Mouse (Mus musculus) hindbrain, embryonic 11.5 days (tissue): Measurements from ENCODE around the gene Sec14l3. TPM values are rescaled to one million over a fixed set of nuclear protein-coding genes. Genes with fewer than 3 reads are reported as not detected.

Experiments used
- ATAC-seq: fragments of 200-750 bp; cut with Nextera tagmentation; 2 replicates; pipeline ENCODE4 v1.8.0; 2017; ENCODE audit warnings: mild to moderate bottlenecking, moderate TSS enrichment, moderate library complexity; ENCODE audit not compliant: low FRiP score
- DNase-seq: peaks from one replicate; pipeline ENCODE4 v3.0.0-alpha.2; 2015; ENCODE audit warnings: low spot score
- H3K27ac ChIP-seq: fragments of 300-500 bp; sonication (generic); 2 replicates; pipeline ENCODE4 v1.5.1; 2014; ENCODE audit warnings: mild to moderate bottlenecking, low read depth, low read length
- H3K27me3 ChIP-seq: fragments of 300-500 bp; sonication (generic); 2 replicates; pipeline ENCODE4 v1.6.1; 2014; ENCODE audit warnings: mild to moderate bottlenecking, low read length, moderate library complexity, mixed read lengths; ENCODE audit not compliant: control insufficient read depth, insufficient read depth
- H3K36me3 ChIP-seq: fragments of 300-500 bp; sonication (generic); 2 replicates; pipeline ENCODE4 v1.6.1; 2014; ENCODE audit warnings: mild to moderate bottlenecking, low read length, moderate library complexity, mixed read lengths; ENCODE audit not compliant: control insufficient read depth, insufficient read depth
- H3K4me1 ChIP-seq: fragments of 300-500 bp; sonication (generic); replicated peaks from 2 replicates; pipeline ENCODE4 v1.6.1; 2014; ENCODE audit warnings: low read length, mixed read lengths; ENCODE audit not compliant: control insufficient read depth, insufficient read depth
- H3K4me2 ChIP-seq: fragments of 300-500 bp; sonication (generic); replicated peaks from 2 replicates; pipeline ENCODE4 v1.6.1; 2014; ENCODE audit warnings: mild to moderate bottlenecking, low read depth, low read length
- H3K4me3 ChIP-seq: fragments of 300-500 bp; sonication (generic); 2 replicates; pipeline ENCODE4 v1.5.1; 2014; ENCODE audit warnings: low read depth, low read length
- H3K9ac ChIP-seq: fragments of 300-500 bp; sonication (generic); 2 replicates; pipeline ENCODE4 v1.6.1; 2014; ENCODE audit warnings: low read depth, low read length
- H3K9me3 ChIP-seq: fragments of 300-500 bp; sonication (generic); 2 replicates; pipeline ENCODE4 v1.6.1; 2016; ENCODE audit warnings: low read length; ENCODE audit not compliant: control insufficient read depth
- WGBS: fragments of 180-500 bp; shearing (Covaris S2); extraction: QIAGEN DNeasy Blood & Tissue Kit; methylation state at CpG from one replicate; pipeline ENCODE4 v1.1.7; 2014; 5-methylcytosine and 5-hydroxymethylcytosine counted together
- polyA plus RNA-seq: library from polyadenylated mRNA; unstranded; fragments of >200 nt; fragmentation: Nextera tagmentation; extraction: Ambion mirVana; gene quantifications from 2 replicates; pipeline ENCODE4 v1.2.1, GENCODE M21; 2014

The Sec14l3 gene
- polyA plus RNA-seq, 1 experiment from 2014 or later: not detected

DNA sequence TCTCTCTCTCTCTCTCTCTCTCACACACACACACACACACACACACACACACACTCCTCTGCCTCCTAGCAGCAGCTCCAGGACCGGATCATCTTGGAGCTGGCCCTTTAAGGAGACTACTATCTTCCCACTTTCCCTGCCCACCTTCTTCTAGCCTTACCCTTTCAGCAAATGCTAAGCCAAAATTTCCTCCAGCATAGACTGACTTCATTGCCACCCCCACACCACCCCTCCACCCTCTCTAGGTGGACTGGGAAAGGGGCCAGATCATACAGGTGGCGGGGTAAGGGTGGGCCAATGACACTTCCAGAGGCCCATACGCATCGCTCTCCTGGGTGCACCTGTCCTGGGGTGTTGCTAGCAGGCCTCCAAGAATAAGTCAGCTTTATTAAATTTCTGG, 50.8 kb downstream of the Sec14l3 start:
- no peak for ATAC-seq
- WGBS: 92% methylated on average over 4 of the region's 4 CpGs
- DNase-seq: no peak
- Histone ChIP-seq H3K4me2 (no peak overlapping the region), H3K9me3 (no peaks in the 10 kb centered on the region), H3K4me1 (0 out of 2 replicates have a peak, but pooled peaks cover 3% of the 10 kb centered on the region), H3K4me3 (no peak overlapping the region), H3K27me3 (peaks cover 7% of the 10 kb centered on the region), H3K27ac (no peak overlapping the region), H3K9ac (no peak overlapping the region), H3K36me3 (no peaks in the 10 kb centered on the region)

DNA sequence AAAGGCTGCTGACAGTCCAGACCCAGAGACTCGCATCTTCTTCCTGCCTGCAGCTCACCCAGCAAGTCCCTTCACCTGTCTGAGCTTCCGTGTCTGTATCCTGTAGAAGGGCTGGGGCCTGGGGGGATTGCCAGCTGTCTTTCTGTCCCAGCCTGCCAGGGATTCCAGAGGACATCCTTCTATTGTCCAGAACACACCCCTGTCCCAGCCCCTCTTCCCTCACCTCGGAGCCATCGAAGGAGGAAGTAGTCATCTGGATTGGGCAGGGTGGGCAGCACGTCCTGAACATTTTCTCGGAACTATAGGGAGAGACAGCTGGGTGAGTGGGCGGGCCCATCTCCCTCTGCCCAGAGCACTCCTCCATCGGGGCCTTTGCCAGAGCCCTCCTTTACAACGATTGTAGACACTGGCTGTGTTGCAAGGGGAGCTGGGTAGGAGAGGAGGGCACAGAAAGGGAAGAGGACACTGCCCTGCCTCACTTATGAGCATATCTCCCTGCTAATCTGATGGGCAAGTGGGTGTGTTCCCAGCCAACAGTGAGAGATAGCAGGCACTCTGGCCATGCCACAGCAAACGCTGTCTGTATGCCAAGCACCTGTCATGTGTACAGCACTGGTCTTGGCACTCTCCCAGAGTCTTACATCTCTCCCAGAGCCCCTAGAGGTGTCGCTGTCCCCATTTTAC, 52.0 kb downstream of the Sec14l3 start:
- DNase-seq: no peak
- Histone ChIP-seq H3K9me3 (no peaks in the 10 kb centered on the region), H3K27me3 (peaks cover 7% of the 10 kb centered on the region), H3K4me1 (0 out of 2 replicates have a peak, but pooled peaks cover 3% of the 10 kb centered on the region), H3K9ac (no peak overlapping the region), H3K4me3 (no peak overlapping the region), H3K36me3 (no peaks in the 10 kb centered on the region), H3K27ac (no peak overlapping the region), H3K4me2 (no peak overlapping the region)
- WGBS: 64% methylated on average over 11 of the region's 11 CpGs
- no peak for ATAC-seq

DNA sequence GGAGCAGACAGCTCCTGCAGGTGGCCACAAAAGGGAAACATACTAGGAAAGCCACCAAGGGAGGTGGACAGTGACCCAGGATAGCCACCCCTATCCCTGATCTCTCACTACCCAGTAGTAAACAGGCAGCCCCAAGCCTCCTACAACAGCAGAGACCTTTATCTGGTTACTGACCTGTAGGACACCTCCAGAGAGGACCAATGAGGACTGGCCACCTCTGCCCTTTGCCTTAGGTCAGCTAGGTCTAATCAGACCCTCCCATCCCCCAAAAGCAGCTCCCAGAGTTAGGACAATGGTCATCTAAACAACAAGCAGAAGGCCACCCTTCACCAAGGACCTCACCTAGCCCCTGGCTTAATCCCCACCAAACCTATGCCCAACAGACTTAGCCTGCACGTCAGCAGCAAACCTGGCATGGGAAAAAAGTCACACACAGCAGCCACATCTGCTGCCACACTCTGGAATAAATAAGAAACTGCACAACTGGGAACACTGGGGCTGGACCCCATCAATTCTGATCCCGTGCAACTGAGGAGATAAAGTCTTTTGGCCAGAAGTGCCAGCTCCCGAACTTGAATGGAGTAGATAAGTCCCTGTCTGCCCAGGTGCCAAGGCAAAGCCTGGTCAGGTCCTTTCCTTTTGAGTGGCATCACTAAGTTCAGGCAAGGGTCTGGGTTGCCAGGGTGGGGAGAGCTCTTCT, 52.9 kb downstream of the Sec14l3 start:
- H3K36me3 ChIP-seq: no peaks in the 10 kb centered on the region
- peak overlapping the region; percentile 62; the same call in 1 of the 2 replicates for H3K4me3 ChIP-seq
- ATAC-seq (peak; percentile 9; the same call in 1 of the 2 replicates), DNase-seq (no peak)
- WGBS: 39% methylated on average over 3 of the region's 3 CpGs
- H3K27ac ChIP-seq: no peak overlapping the region
- 0 out of 2 replicates have a peak, but pooled peaks cover 3% of the 10 kb centered on the region for H3K4me1 ChIP-seq
- H3K4me2 ChIP-seq: peak overlapping the region; percentile 85
- peaks cover 7% of the 10 kb centered on the region for H3K27me3 ChIP-seq
- no peak overlapping the region; the same call in 1 of the 2 replicates for H3K9ac ChIP-seq
- H3K9me3 ChIP-seq: no peaks in the 10 kb centered on the region

DNA sequence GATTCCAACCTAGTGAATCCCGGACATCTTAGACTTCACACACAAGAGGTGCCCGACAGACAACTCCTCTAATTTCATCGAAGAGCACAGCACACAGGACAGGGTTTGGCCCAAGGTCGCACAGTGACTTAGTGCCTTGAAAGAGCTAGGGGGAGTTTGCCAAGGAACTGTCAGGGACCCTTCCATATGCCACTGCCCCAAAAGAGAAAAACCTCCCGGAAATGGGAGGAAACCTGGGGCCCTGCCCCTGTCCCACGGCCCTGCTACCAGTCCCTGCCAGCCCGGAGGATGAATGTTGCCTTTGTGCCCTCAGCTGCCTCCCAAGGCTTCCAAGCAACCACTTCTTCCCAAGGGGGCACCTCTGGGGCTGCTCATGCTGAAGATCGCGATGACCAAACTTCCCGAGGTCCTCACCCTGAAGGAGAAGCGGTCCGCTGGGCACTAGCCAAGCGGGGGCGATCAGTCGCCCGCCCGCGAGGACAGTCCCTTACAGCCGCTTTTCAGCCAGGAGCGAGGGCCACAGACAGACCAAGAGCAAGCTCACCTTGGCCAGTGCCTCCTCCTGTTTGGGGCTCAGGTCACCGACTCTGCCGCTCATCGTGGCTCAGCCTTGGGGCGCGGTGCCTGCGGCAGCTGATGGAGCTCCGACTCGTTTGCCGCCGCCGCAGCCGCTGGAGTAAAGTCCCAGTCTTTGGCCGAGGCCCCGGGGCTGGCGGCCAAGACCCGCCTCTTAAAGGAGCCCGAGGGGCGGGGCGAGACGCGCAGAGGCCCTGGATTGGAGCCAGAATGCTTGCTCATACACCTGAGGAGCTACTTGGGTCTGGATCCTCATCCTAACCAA, 53.7 kb downstream of the Sec14l3 start:
- peak; percentile 70 for ATAC-seq
- WGBS: 3% methylated on average over 41 of the region's 41 CpGs
- Histone ChIP-seq H3K9me3 (no peaks in the 10 kb centered on the region), H3K4me3 (peak overlapping the region; percentile 62), H3K4me2 (peak overlapping the region; percentile 85), H3K27me3 (peaks cover 7% of the 10 kb centered on the region), H3K9ac (peak overlapping the region; percentile 81), H3K27ac (no peak overlapping the region), H3K4me1 (0 out of 2 replicates have a peak, but pooled peaks cover 3% of the 10 kb centered on the region), H3K36me3 (no peaks in the 10 kb centered on the region)
- DNase-seq: peak; percentile 81

DNA sequence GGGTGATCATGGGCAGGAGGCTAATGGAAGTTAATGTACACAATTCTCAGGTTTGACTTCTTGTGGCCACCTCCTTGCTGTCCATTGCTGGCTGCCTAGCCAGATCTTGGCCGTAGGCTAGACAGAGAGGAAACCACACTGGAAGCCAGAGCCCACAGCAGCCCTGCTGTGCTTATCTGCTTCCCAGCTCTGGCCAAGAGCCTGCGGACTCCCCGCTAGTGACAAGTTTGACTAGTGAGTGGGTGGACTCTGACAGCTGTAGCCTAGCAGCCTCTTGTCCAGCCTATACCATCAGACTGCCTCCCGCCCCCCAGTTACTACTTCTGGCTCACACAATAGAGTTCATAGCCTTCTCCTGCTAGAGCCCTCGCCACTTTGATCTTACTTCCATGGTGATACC, 55.0 kb downstream of the Sec14l3 start:
- H3K4me2 ChIP-seq: no peak overlapping the region
- no peak overlapping the region for H3K4me3 ChIP-seq
- no peaks in the 10 kb centered on the region for H3K9me3 ChIP-seq
- peaks cover 7% of the 10 kb centered on the region for H3K27me3 ChIP-seq
- ATAC-seq (no peak), DNase-seq (no peak)
- H3K36me3 ChIP-seq: no peaks in the 10 kb centered on the region
- H3K9ac ChIP-seq: no peak overlapping the region
- no peak overlapping the region for H3K27ac ChIP-seq
- H3K4me1 ChIP-seq: 0 out of 2 replicates have a peak, but pooled peaks cover 3% of the 10 kb centered on the region
- WGBS: 77% methylated on average over 5 of the region's 5 CpGs

DNA sequence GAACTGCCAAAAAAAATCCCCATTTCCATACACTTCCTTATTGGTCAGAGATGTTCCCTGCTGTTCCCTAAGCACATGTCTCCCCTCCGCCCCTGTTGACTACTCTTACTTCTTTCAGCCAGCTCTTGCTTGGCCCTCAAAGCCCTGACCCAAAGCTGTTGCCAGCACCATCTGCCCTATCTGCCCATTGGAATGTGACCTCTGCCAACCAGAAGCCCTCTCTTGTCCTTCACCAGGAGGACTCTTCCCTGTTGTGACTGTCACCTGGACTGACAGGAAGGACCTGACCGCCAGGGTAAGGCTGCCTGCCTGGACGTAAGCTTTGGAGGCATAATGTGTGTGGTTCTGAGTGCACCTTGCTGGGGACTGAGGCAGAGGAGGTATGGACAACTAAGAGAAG, 57.0 kb downstream of the Sec14l3 start:
- ATAC-seq (no peak), DNase-seq (no peak)
- 0 out of 2 replicates have a peak, but pooled peaks cover 3% of the 10 kb centered on the region for H3K4me1 ChIP-seq
- no peak overlapping the region for H3K27ac ChIP-seq
- no peak overlapping the region for H3K9ac ChIP-seq
- peaks cover 7% of the 10 kb centered on the region for H3K27me3 ChIP-seq
- no peak overlapping the region for H3K4me2 ChIP-seq
- H3K9me3 ChIP-seq: no peaks in the 10 kb centered on the region
- no peak overlapping the region for H3K4me3 ChIP-seq
- WGBS: 69% methylated on average over 3 of the region's 3 CpGs
- no peaks in the 10 kb centered on the region for H3K36me3 ChIP-seq

DNA sequence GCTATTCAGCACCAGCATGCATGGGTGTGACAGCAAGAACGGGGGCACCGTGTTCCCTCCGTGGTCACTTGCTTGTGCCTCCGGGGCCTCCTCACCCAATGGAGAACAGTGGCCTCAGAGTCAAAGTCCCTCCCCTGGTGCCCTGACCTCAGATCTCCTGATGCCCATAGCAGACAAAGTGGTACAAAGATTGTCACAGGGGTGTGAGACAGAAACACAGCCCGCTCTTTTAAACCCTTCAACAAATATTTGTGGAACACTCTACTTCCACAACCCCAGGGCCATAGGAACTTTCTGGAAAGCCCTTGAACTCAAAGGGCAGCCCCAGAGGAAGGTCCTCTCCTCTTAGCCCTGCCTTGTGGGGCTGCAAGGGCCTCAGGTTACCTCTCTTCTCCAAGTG, 57.6 kb downstream of the Sec14l3 start:
- no peak for DNase-seq
- Histone ChIP-seq H3K9me3 (no peaks in the 10 kb centered on the region), H3K27ac (no peak overlapping the region), H3K4me1 (0 out of 2 replicates have a peak, but pooled peaks cover 3% of the 10 kb centered on the region), H3K27me3 (peaks cover 6% of the 10 kb centered on the region), H3K4me2 (no peak overlapping the region), H3K36me3 (no peaks in the 10 kb centered on the region), H3K9ac (no peak overlapping the region), H3K4me3 (no peak overlapping the region)
- ATAC-seq: no peak
- 80% methylated on average over 5 of the region's 5 CpGs for WGBS

DNA sequence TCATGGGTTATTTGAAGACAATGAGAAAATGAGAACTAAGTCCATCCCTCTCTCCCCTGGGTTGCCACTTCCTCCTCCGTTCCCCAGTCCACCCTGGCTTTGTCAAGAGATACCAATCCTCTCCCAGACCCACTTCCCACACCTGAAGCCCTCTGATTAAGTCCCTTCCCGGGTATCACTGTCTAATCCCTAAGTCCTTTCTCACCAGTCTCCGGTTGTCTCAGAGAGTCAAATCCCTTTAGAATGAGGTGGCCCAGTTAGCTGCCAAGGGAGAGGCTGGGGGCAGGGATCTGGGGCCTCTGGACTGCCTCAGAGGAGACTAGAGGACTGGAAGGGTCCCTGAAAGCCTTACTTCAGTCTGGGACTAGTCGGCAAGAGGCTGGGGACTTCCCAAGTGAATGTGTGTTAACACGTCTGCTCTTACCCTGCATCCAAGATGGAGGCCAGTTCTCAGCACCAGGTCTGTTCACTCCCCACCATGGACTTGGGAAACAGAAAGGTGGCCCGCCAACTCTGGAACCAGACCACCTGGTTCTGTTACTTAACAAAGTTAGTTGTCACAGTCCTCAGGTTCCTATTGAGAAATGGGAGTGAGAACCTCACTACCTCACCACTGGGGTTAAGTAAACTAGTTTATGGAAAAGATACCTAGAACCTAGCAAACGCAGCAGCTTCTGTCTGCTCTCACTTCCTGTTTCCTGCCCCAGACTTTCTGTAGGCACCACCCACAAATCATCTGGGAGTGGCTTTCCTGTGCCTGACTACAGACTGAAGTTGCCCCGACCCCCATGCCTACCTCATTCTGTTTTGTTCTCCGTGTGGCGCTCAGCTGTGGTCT, 58.3 kb downstream of the Sec14l3 start, which contains the start of gene Sec14l2:
TSS of gene Sec14l2 (minus strand) at position 674 of the 838 bp plus-strand sequence.
- H3K4me1 ChIP-seq: 0 out of 2 replicates have a peak, but pooled peaks cover 3% of the 10 kb centered on the region
- no peak within 1 kb of the TSS for H3K9ac ChIP-seq
- H3K4me2 ChIP-seq: no peak within 1 kb of the TSS
- ATAC-seq (no peak), DNase-seq (no peak)
- H3K4me3 ChIP-seq: no peak within 1 kb of the TSS
- H3K36me3 ChIP-seq: no peaks in the 10 kb centered on the region
- peaks cover 6% of the 10 kb centered on the region for H3K27me3 ChIP-seq
- WGBS: 82% methylated on average over 10 of the region's 10 CpGs
- no peak within 1 kb of the TSS for H3K27ac ChIP-seq
- H3K9me3 ChIP-seq: no peaks in the 10 kb centered on the region
